Mouse (Mus musculus) embryonic facial prominence, embryonic 15.5 days (tissue): Measurements from ENCODE around the gene Mtr. TPM values are rescaled to one million over a fixed set of nuclear protein-coding genes. Genes with fewer than 3 reads are reported as not detected.
"Not testable (repeated sequence)": the region's sequence is repeated elsewhere in the genome, so short reads cannot be mapped to it uniquely, and the experiment has no call there.

Experiments
- ATAC-seq: fragments of 200-750 bp; cut with Nextera tagmentation; 2 replicates; pipeline ENCODE4 v1.8.0; 2017; ENCODE audit warnings: low read depth, moderate TSS enrichment; ENCODE audit not compliant: insufficient number of reproducible peaks, low FRiP score, low TSS enrichment
- H3K27ac ChIP-seq: fragments of 300-500 bp; sonication (generic); replicated peaks from 2 replicates; pipeline ENCODE4 v1.5.1; 2015; ENCODE audit warnings: mild to moderate bottlenecking, inconsistent platforms
- H3K27me3 ChIP-seq: fragments of 300-500 bp; sonication (generic); 2 replicates; pipeline ENCODE4 v1.6.1; 2015; ENCODE audit warnings: inconsistent platforms
- H3K36me3 ChIP-seq: fragments of 300-500 bp; sonication (generic); 2 replicates; pipeline ENCODE4 v1.6.1; 2015; ENCODE audit warnings: mild to moderate bottlenecking, inconsistent platforms
- H3K4me1 ChIP-seq: fragments of 300-500 bp; sonication (generic); 2 replicates; pipeline ENCODE4 v1.6.1; 2015; ENCODE audit warnings: inconsistent platforms
- H3K4me2 ChIP-seq: fragments of 300-500 bp; sonication (generic); replicated peaks from 2 replicates; pipeline ENCODE4 v1.6.1; 2015; ENCODE audit warnings: mild to moderate bottlenecking, inconsistent platforms
- H3K4me3 ChIP-seq: fragments of 300-500 bp; sonication (generic); replicated peaks from 2 replicates; pipeline ENCODE4 v1.5.1; 2015; ENCODE audit warnings: mild to moderate bottlenecking, inconsistent platforms
- H3K9ac ChIP-seq: fragments of 300-500 bp; sonication (generic); 2 replicates; pipeline ENCODE4 v1.6.1; 2015; ENCODE audit warnings: inconsistent platforms
- H3K9me3 ChIP-seq: fragments of 300-500 bp; sonication (generic); replicated peaks from 2 replicates; pipeline ENCODE4 v1.6.1; 2016; ENCODE audit warnings: inconsistent platforms
- WGBS: fragments of 180-500 bp; shearing (Covaris S2); methylation state at CpG from one replicate; pipeline ENCODE4 v1.1.7; 2015; 5-methylcytosine and 5-hydroxymethylcytosine counted together
- polyA plus RNA-seq: library from polyadenylated mRNA; unstranded; fragments of >200 nt; fragmentation: Nextera tagmentation; extraction: Ambion mirVana; gene quantifications from 2 replicates; pipeline ENCODE4 v1.2.1, GENCODE M21; 2015

Gene Mtr
- polyA plus RNA-seq, 1 experiment from 2014 or later, result 12.4 TPM

DNA sequence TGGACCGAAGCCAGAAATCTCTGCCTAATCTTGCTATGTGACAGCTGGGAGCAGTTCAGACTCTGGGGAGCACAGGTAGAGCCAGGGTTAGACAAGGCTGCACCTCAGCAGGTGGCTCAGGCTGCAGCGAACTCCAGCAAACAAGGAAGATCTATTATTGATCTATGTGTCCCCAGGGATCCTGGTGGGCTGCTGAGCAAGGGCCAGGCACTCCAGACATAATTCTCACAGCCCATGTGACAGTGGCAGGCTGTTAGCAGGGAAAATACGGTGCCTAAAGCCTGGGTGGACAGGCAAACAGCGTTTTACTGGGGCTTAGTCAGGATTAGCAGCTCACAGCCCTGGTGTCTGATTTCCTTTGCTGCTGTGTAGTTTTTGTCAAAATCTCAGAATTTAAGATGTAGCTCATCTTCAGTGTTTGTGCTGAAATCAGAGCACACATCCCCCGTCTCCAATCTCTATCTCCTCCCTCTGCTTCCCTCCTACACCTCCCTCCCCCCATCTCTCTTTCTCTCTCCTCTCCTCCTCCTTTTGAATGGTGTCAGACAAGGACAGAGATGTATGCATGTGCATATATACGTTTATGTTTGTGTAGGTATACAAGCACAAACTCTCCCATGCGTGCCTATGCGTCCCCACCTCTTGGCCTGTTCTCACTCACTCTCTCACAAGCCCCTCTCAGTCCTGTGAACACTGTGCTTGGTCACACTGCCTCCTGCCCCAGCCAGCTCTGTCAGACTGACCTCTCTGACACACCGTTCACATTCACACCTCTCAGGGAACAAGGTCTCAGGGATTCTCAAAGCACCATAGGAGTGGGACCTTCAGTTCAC, 98.4 kb downstream of the Mtr start:
- 50% methylated on average over 9 of the region's 9 CpGs for WGBS
- ATAC-seq, result no peak
- H3K4me2 ChIP-seq, result no peak overlapping the region

DNA sequence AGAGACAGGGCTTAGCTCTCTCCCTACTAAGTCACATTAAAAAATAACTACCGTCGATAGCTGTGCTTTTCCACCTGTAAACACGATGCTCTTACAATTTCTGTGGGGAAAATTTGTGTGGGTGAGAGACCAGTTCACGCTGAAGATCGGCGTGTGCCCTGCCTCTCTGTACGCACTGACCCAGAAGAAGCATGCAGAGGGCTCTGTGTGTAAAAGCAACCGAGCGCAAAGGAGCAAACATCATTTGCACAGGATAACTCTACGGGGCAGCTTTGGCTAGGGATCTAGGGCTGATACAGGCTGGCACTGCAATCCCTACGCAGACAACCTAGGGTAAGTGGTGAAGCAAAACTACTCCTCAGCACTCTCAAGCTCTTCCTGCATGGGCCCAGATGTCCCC, 104.0 kb downstream of the Mtr start:
- Histone ChIP-seq H3K4me3 (no peak overlapping the region), H3K9ac (no peak overlapping the region), H3K27me3 (no peaks in the 10 kb centered on the region), H3K27ac (no peak overlapping the region), H3K4me1 (no peaks in the 10 kb centered on the region), H3K36me3 (no peaks in the 10 kb centered on the region), H3K4me2 (no peak overlapping the region), H3K9me3 (no peaks in the 10 kb centered on the region)
- no peak for ATAC-seq
- whole genome bisulfite sequencing, result 79% methylated on average over 11 of the region's 11 CpGs

More for the DNA sequence above, 98.4 kb downstream of the Mtr start:
- Histone ChIP-seq H3K9ac (no peak overlapping the region), H3K4me1 (no peaks in the 10 kb centered on the region), H3K9me3 (no peaks in the 10 kb centered on the region), H3K36me3 (no peaks in the 10 kb centered on the region), H3K4me3 (no peak overlapping the region), H3K27me3 (no peaks in the 10 kb centered on the region), H3K27ac (no peak overlapping the region)

DNA sequence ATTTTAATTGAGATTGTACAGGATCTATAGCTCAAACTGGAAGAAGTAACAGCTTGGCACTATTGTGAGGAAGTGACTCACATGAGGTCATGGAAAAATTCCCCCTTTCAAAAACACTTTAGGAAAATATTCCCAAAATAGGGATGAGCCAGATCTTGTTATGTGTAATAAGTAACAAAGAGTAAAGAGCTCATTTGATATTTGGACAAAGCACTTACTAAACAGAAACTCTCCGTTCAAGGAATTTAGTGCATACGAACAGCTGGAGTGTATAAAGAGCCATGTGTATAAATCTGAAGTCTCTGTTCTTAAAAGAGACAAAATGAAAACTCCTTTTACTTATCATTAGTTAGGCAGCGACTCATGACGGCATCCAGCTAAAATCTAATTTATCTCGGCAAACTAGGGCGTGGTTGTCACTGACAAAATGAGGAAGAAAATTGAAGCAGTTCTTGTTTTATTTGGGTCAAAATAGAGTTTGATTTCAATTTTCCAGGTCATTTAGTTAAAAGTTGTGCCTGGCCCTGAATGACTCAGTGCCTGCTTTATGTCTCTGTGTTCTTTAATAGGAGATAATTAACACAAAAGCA, 110.9 kb downstream of the Mtr start:
- H3K9me3 ChIP-seq, result no peaks in the 10 kb centered on the region
- no peak overlapping the region for H3K9ac ChIP-seq
- no peak overlapping the region for H3K4me3 ChIP-seq
- H3K27me3 ChIP-seq, result no peaks in the 10 kb centered on the region
- no peak overlapping the region for H3K27ac ChIP-seq
- no peaks in the 10 kb centered on the region for H3K4me1 ChIP-seq
- ATAC-seq, result no peak
- no peak overlapping the region for H3K4me2 ChIP-seq
- no peaks in the 10 kb centered on the region for H3K36me3 ChIP-seq
- WGBS, result 60% methylated on average over 6 of the region's 6 CpGs

DNA sequence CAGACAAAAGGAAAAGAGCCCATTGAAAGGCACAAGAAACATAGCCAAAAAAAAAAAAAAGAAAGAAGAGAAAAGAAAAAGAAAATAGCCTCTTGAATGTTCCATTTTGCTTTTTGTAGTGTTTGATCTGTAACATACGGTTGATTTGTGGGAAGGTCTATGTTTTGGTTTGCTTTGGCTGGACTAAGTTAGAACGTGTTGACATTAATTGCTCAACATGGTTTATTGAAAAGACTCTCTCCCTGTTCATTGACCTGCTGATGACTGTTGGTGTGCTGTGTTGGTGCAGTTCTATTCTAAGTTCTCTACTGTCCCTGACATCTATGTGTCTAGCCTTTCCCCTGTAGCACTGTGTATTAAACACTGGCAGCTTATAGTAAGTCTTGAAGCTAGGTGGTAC, 111.5 kb downstream of the Mtr start:
- H3K27me3 ChIP-seq, result no peaks in the 10 kb centered on the region
- H3K4me1 ChIP-seq, result no peaks in the 10 kb centered on the region
- H3K36me3 ChIP-seq, result no peaks in the 10 kb centered on the region
- no peak overlapping the region for H3K4me2 ChIP-seq
- ATAC-seq, result no peak
- H3K9ac ChIP-seq, result no peak overlapping the region
- no peaks in the 10 kb centered on the region for H3K9me3 ChIP-seq
- WGBS, result 75% methylated on average over 2 of the region's 2 CpGs
- H3K27ac ChIP-seq, result no peak overlapping the region
- no peak overlapping the region for H3K4me3 ChIP-seq

DNA sequence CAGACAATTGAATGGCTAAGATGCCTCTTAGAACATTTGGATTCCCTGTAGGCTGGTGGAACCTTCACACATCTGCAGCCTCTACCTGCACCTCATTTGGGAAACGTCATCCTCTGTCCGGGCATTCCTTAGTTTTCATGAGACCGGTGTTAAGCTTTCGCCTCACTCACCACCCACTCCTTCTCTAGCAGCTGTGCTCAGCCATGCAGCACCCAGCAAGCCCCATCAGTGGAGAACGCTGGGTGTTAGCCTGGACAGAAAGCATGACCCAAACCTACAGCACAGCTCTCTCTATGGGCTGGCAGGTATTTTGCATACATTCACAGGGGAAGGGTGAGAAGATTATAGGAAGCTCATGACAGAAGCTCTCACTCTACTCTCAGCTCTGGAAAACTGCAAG, 114.6 kb downstream of the Mtr start:
- WGBS, result 88% methylated on average over 5 of the region's 5 CpGs

DNA sequence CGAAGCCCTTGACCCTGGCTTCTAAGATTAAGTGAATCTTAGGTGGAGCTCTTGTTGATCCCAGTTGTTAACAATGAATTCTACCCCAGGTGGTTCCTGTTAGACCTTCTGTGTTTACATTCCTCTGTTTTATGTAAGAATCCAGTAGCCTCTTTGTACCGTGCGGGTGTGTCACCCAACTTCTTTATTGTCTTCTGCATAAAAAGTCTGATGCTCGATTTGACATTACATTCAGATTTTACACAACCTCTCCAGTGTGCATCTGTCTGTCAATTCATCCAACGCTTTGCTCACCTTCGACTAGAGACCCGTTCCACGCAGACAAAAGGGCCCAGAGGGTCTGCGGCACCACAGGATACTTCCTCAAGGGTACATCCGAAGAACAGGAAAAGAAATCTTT, 121.5 kb downstream of the Mtr start:
- WGBS, result 84% methylated on average over 10 of the region's 10 CpGs
- not testable (repeated sequence) for H3K4me2 ChIP-seq, H3K9me3 ChIP-seq, ATAC-seq, H3K27ac ChIP-seq, H3K9ac ChIP-seq, H3K27me3 ChIP-seq, H3K36me3 ChIP-seq, H3K4me3 ChIP-seq, H3K4me1 ChIP-seq

More for the DNA sequence above, 114.6 kb downstream of the Mtr start:
- no peaks in the 10 kb centered on the region for H3K9me3 ChIP-seq
- no peaks in the 10 kb centered on the region for H3K36me3 ChIP-seq
- H3K4me1 ChIP-seq, result no peaks in the 10 kb centered on the region
- H3K9ac ChIP-seq, result no peak overlapping the region
- H3K4me2 ChIP-seq, result no peak overlapping the region
- H3K27me3 ChIP-seq, result no peaks in the 10 kb centered on the region
- H3K27ac ChIP-seq, result no peak overlapping the region
- H3K4me3 ChIP-seq, result no peak overlapping the region
- no peak for ATAC-seq

DNA sequence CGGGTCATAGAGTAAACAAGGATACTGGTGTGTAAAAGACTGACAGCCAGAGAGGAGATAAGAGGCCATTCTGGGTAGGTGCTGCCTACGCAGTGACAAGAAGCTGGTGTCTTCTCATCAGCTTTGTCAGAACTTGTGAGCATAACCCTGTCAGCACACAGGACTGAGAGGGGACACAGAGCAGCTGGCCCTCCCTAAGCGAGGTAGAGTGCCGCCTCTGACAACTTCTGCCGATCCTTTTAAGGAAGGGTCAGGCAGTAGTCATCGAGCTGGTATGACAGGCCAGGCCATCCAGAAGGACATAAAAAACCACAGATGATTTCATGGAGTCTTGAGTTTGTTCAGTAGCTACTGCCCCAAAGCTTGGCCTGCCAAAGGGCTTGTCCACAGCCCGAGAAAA, 124.4 kb downstream of the Mtr start:
- no peak overlapping the region for H3K27ac ChIP-seq
- no peak for ATAC-seq
- H3K27me3 ChIP-seq, result no peaks in the 10 kb centered on the region
- H3K4me1 ChIP-seq, result no peaks in the 10 kb centered on the region
- no peak overlapping the region for H3K4me3 ChIP-seq
- no peaks in the 10 kb centered on the region for H3K36me3 ChIP-seq
- no peak overlapping the region for H3K4me2 ChIP-seq
- H3K9ac ChIP-seq, result no peak overlapping the region
- WGBS, result 77% methylated on average over 7 of the region's 7 CpGs
- no peaks in the 10 kb centered on the region for H3K9me3 ChIP-seq

Other genes starting within 250 kb of the Mtr start
- 0.56 and 0.59 TPM in 2 replicates for gene Ryr2, start 151.2 kb downstream of the Mtr start, polyA plus RNA-seq
- 199 and 264 TPM in 2 replicates for gene Actn2, start 82.6 kb upstream of the Mtr start, polyA plus RNA-seq
- gene Heatr1, start 136.9 kb upstream of the Mtr start, polyA plus RNA-seq, result 14.4 and 15.7 TPM in 2 replicates
- 22.5 and 28.3 TPM in 2 replicates for gene Lgals8, start 206.8 kb upstream of the Mtr start, polyA plus RNA-seq